Mouse (Mus musculus) midbrain, embryonic 16.5 days (tissue): ENCODE data around the gene H2-Eb1. TPM values are rescaled to one million over a fixed set of nuclear protein-coding genes. Genes with fewer than 3 reads are reported as not detected.
A peak's percentile ranks its signal among the peaks of the same experiment; 100 is the strongest.

Source experiments
- ATAC-seq: fragments of 200-750 bp; cut with Nextera tagmentation; 2 replicates; pipeline ENCODE4 v1.8.0; 2017; ENCODE audit warnings: moderate TSS enrichment
- H3K27ac ChIP-seq: fragments of 300-500 bp; sonication (generic); 2 replicates; pipeline ENCODE4 v1.5.1; 2014; ENCODE audit warnings: mild to moderate bottlenecking, low read length, mixed read lengths
- H3K27me3 ChIP-seq: fragments of 300-500 bp; sonication (generic); 2 replicates; pipeline ENCODE4 v1.6.1; 2014; ENCODE audit warnings: low read depth, low read length, mixed read lengths; ENCODE audit not compliant: control insufficient read depth, insufficient read depth
- H3K36me3 ChIP-seq: fragments of 300-500 bp; sonication (generic); 2 replicates; pipeline ENCODE4 v1.6.1; 2014; ENCODE audit warnings: mild to moderate bottlenecking, low read length, moderate library complexity, mixed read lengths; ENCODE audit not compliant: control insufficient read depth, insufficient read depth
- H3K4me1 ChIP-seq: fragments of 300-500 bp; sonication (generic); 2 replicates; pipeline ENCODE4 v1.6.1; 2014; ENCODE audit warnings: mild to moderate bottlenecking, low read length, mixed read lengths; ENCODE audit not compliant: control insufficient read depth, insufficient read depth
- H3K4me2 ChIP-seq: fragments of 300-500 bp; sonication (generic); 2 replicates; pipeline ENCODE4 v1.6.1; 2014; ENCODE audit warnings: mild to moderate bottlenecking, low read length, mixed read lengths
- H3K4me3 ChIP-seq: fragments of 300-500 bp; sonication (generic); 2 replicates; pipeline ENCODE4 v1.5.1; 2014; ENCODE audit warnings: low read depth, mild to moderate bottlenecking, low read length, moderate library complexity, mixed read lengths
- H3K9ac ChIP-seq: fragments of 300-500 bp; sonication (generic); 2 replicates; pipeline ENCODE4 v1.6.1; 2014; ENCODE audit warnings: low read depth, low read length, mixed read lengths
- H3K9me3 ChIP-seq: fragments of 300-500 bp; sonication (generic); replicated peaks from 2 replicates; pipeline ENCODE4 v1.6.1; 2014; ENCODE audit warnings: mild to moderate bottlenecking, low read length, mixed read lengths; ENCODE audit not compliant: control insufficient read depth, poor library complexity, severe bottlenecking
- WGBS: fragments of 180-500 bp; shearing (Covaris S2); extraction: QIAGEN DNeasy Blood & Tissue Kit; methylation state at CpG from one replicate; pipeline ENCODE4 v1.1.7; 2014; 5-methylcytosine and 5-hydroxymethylcytosine counted together
- polyA plus RNA-seq: library from polyadenylated mRNA; unstranded; fragments of >200 nt; fragmentation: Nextera tagmentation; extraction: Ambion mirVana; gene quantifications from 2 replicates; pipeline ENCODE4 v1.2.1, GENCODE M21; 2015

The H2-Eb1 gene
- polyA plus RNA-seq, 1 experiment from 2014 or later = 2.8 TPM

- no peak overlapping the region for H3K27ac ChIP-seq
- WGBS = 35% methylated on average over 4 of the region's 4 CpGs
- no peaks in the 10 kb centered on the region for H3K36me3 ChIP-seq
- H3K9ac ChIP-seq = no peak overlapping the region
- no peaks in the 10 kb centered on the region for H3K27me3 ChIP-seq
- H3K9me3 ChIP-seq = no peaks in the 10 kb centered on the region
- H3K4me2 ChIP-seq = no peak overlapping the region
- H3K4me1 ChIP-seq = no peaks in the 10 kb centered on the region
- no peak overlapping the region for H3K4me3 ChIP-seq
- no peak for ATAC-seq
These were observed 19.8 kb upstream of the H2-Eb1 start for GRCm38 (mm10) chr17:34285848-34286247.

GRCm38 (mm10) chr17:34286501-34286900, 19.2 kb upstream of the H2-Eb1 start:
- Histone ChIP-seq H3K9ac (no peak overlapping the region), H3K4me3 (no peak overlapping the region), H3K4me1 (no peaks in the 10 kb centered on the region), H3K9me3 (no peaks in the 10 kb centered on the region), H3K4me2 (no peak overlapping the region), H3K36me3 (no peaks in the 10 kb centered on the region), H3K27me3 (no peaks in the 10 kb centered on the region), H3K27ac (no peak overlapping the region)
- WGBS = 85% methylated on average over 5 of the region's 5 CpGs
- no peak for ATAC-seq

- H3K4me3 ChIP-seq = no peak overlapping the region
- H3K36me3 ChIP-seq = no peaks in the 10 kb centered on the region
- H3K4me2 ChIP-seq = no peak overlapping the region
- 77% methylated on average over 6 of the region's 6 CpGs for WGBS
- H3K9me3 ChIP-seq = no peaks in the 10 kb centered on the region
- no peaks in the 10 kb centered on the region for H3K27me3 ChIP-seq
- no peak overlapping the region for H3K9ac ChIP-seq
- H3K27ac ChIP-seq = no peak overlapping the region
- no peak for ATAC-seq
- no peaks in the 10 kb centered on the region for H3K4me1 ChIP-seq
These were observed 18.7 kb upstream of the H2-Eb1 start for GRCm38 (mm10) chr17:34286999-34287398.

- H3K9me3 ChIP-seq = no peaks in the 10 kb centered on the region
- ATAC-seq = no peak
- H3K36me3 ChIP-seq = no peaks in the 10 kb centered on the region
These were observed 18.0 kb upstream of the H2-Eb1 start, which contains the start of gene H2-Aa for GRCm38 (mm10) chr17:34287648-34288047. H2-Aa (minus strand) TSS chr17:34287823.

GRCm38 (mm10) chr17:34288131-34288530, 17.5 kb upstream of the H2-Eb1 start:
- Histone ChIP-seq H3K4me2 (no peak overlapping the region), H3K27me3 (no peaks in the 10 kb centered on the region), H3K4me3 (no peak overlapping the region), H3K27ac (no peak overlapping the region), H3K9me3 (no peaks in the 10 kb centered on the region), H3K4me1 (no peaks in the 10 kb centered on the region), H3K9ac (no peak overlapping the region), H3K36me3 (no peaks in the 10 kb centered on the region)
- WGBS = 69% methylated on average over 3 of the region's 3 CpGs
- no peak for ATAC-seq

More at GRCm38 (mm10) chr17:34287648-34288047, 18.0 kb upstream of the H2-Eb1 start, which contains the start of gene H2-Aa:
- no peak within 1 kb of the TSS for H3K4me3 ChIP-seq
- WGBS = 12% methylated on average over 8 of the region's 8 CpGs
- H3K27ac ChIP-seq = no peak within 1 kb of the TSS
- H3K4me2 ChIP-seq = no peak within 1 kb of the TSS
- H3K4me1 ChIP-seq = no peaks in the 10 kb centered on the region
- H3K9ac ChIP-seq = no peak within 1 kb of the TSS
- H3K27me3 ChIP-seq = no peaks in the 10 kb centered on the region

GRCm38 (mm10) chr17:34291609-34292008, 14.1 kb upstream of the H2-Eb1 start:
- no peak overlapping the region for H3K4me3 ChIP-seq
- 13% methylated on average over 8 of the region's 8 CpGs for WGBS
- no peak overlapping the region for H3K4me2 ChIP-seq
- H3K27ac ChIP-seq = no peak overlapping the region
- peak; percentile 88; the same call in 1 of the 2 replicates for ATAC-seq
- H3K4me1 ChIP-seq = 0 out of 2 replicates have a peak, but pooled peaks cover 2% of the 10 kb centered on the region
- H3K9ac ChIP-seq = no peak overlapping the region
- H3K9me3 ChIP-seq = no peaks in the 10 kb centered on the region
- no peaks in the 10 kb centered on the region for H3K36me3 ChIP-seq
- no peaks in the 10 kb centered on the region for H3K27me3 ChIP-seq

- no peak for ATAC-seq
- Histone ChIP-seq H3K4me1 (0 out of 2 replicates have a peak, but pooled peaks cover 2% of the 10 kb centered on the region), H3K9ac (no peak overlapping the region), H3K36me3 (no peaks in the 10 kb centered on the region), H3K27me3 (no peaks in the 10 kb centered on the region), H3K27ac (no peak overlapping the region), H3K4me2 (no peak overlapping the region), H3K9me3 (no peaks in the 10 kb centered on the region), H3K4me3 (no peak overlapping the region)
- 90% methylated on average over 4 of the region's 4 CpGs for WGBS
These were observed 13.1 kb upstream of the H2-Eb1 start for GRCm38 (mm10) chr17:34292570-34292969.

GRCm38 (mm10) chr17:34293533-34293932, 12.1 kb upstream of the H2-Eb1 start:
- WGBS = 64% methylated on average over 2 of the region's 2 CpGs
- no peak overlapping the region for H3K4me2 ChIP-seq

GRCm38 (mm10) chr17:34294249-34294648, 11.4 kb upstream of the H2-Eb1 start:
- H3K27ac ChIP-seq = no peak overlapping the region
- H3K36me3 ChIP-seq = no peaks in the 10 kb centered on the region
- no peak overlapping the region for H3K4me3 ChIP-seq
- 68% methylated on average over 4 of the region's 4 CpGs for WGBS
- H3K9ac ChIP-seq = no peak overlapping the region
- ATAC-seq = no peak
- 0 out of 2 replicates have a peak, but pooled peaks cover 2% of the 10 kb centered on the region for H3K4me1 ChIP-seq
- H3K9me3 ChIP-seq = no peaks in the 10 kb centered on the region
- no peak overlapping the region for H3K4me2 ChIP-seq
- H3K27me3 ChIP-seq = no peaks in the 10 kb centered on the region

More at GRCm38 (mm10) chr17:34293533-34293932, 12.1 kb upstream of the H2-Eb1 start:
- no peaks in the 10 kb centered on the region for H3K9me3 ChIP-seq
- H3K27ac ChIP-seq = no peak overlapping the region
- H3K4me1 ChIP-seq = 0 out of 2 replicates have a peak, but pooled peaks cover 2% of the 10 kb centered on the region
- ATAC-seq = no peak
- no peak overlapping the region for H3K9ac ChIP-seq
- H3K4me3 ChIP-seq = no peak overlapping the region
- H3K36me3 ChIP-seq = no peaks in the 10 kb centered on the region
- no peaks in the 10 kb centered on the region for H3K27me3 ChIP-seq
